Mouse (Mus musculus): ENCODE data around the gene Wnt7b.

DNA sequence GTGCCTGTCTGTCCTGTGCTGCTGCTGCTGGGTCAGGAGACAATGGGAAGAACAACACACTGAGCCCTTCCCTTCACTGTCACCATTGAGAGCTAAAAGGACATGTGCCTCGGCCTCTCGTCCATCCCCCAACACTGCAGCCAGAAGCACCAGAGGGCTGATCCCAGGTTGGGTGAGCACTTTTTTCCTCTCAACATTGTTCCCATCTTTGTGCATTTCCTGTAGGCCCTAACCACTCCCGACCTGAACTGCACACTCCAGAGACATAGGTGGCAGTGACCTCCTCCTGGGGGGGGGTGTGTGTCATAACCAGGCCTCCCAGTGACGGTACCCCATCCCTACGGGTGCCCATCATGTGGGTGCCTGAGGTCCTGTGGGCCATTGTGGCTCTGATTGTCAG is 27.8 kb upstream of the Wnt7b start:
- TF ChIP-seq POLR2A (IDR thresholded peaks at IDR 0.05; ENCODE audit: extremely low read depth, insufficient read depth, low read length), result no peak
- TF ChIP-seq CTCF (IDR thresholded peaks at IDR 0.05; ENCODE audit: low read depth, low read length), result no peak

Data from liver, adult 2 months (tissue).